Mouse (Mus musculus) right cerebral cortex, postnatal 25 days (tissue): ENCODE measurements at regions not wholly inside any gene's neighbourhood (a gene's known extent, or its start where the extent isn't known, plus 50 kb on each side); places are given as distances from the start of the nearest gene placed in this dataset.
"Not testable (repeated sequence)": the region's sequence is repeated elsewhere in the genome, so short reads cannot be mapped to it uniquely, and the experiment has no call there.

ENCODE experiments used
- DNase-seq: peaks from one replicate; pipeline ENCODE4 v3.0.0; 2022

- DNase-seq = no peak
Observed at GRCm38 (mm10) chr16:30778078-30778477, 178.6 kb downstream of the Fam43a start.

- DNase-seq = no peak
Observed at GRCm38 (mm10) chr16:30778945-30779344, 179.4 kb downstream of the Fam43a start.

- no peak for DNase-seq
Observed at GRCm38 (mm10) chr16:30784261-30784660, 184.7 kb downstream of the Fam43a start.

GRCm38 (mm10) chr16:30784949-30785348 lies 185.4 kb downstream of the Fam43a start:
- no peak for DNase-seq

- DNase-seq = no peak
Observed at GRCm38 (mm10) chr16:30786060-30786459, 186.5 kb downstream of the Fam43a start.

GRCm38 (mm10) chr16:30787351-30787750 lies 187.8 kb downstream of the Fam43a start:
- DNase-seq = no peak

- DNase-seq = no peak
Observed at GRCm38 (mm10) chr16:30788321-30788781, 188.8 kb downstream of the Fam43a start.

GRCm38 (mm10) chr16:30788944-30789781 lies 189.6 kb downstream of the Fam43a start:
- no peak for DNase-seq

GRCm38 (mm10) chr16:30790036-30790435 lies 190.5 kb downstream of the Fam43a start:
- DNase-seq = no peak

GRCm38 (mm10) chr16:30790551-30791001 lies 191.1 kb downstream of the Fam43a start:
- no peak for DNase-seq

- DNase-seq = no peak
Observed at GRCm38 (mm10) chr16:30791048-30791855, 191.7 kb downstream of the Fam43a start.

GRCm38 (mm10) chr16:30792738-30793377 lies 193.3 kb downstream of the Fam43a start:
- no peak for DNase-seq

- DNase-seq = no peak
Observed at GRCm38 (mm10) chr16:30793378-30793753, 193.8 kb downstream of the Fam43a start.

- DNase-seq = no peak
Observed at GRCm38 (mm10) chr16:30793856-30794255, 194.3 kb downstream of the Fam43a start.

GRCm38 (mm10) chr16:30795501-30795904 lies 196.0 kb downstream of the Fam43a start:
- no peak for DNase-seq

GRCm38 (mm10) chr16:30796103-30796502 lies 196.6 kb downstream of the Fam43a start:
- no peak for DNase-seq

- no peak for DNase-seq
Observed at GRCm38 (mm10) chr16:30797006-30797405, 197.5 kb downstream of the Fam43a start.

- DNase-seq = no peak
Observed at GRCm38 (mm10) chr16:30797973-30798471, 198.5 kb downstream of the Fam43a start.

- DNase-seq = no peak
Observed at GRCm38 (mm10) chr16:30798536-30798935, 199.0 kb downstream of the Fam43a start.

- no peak for DNase-seq
Observed at GRCm38 (mm10) chr16:30799699-30800483, 200.4 kb downstream of the Fam43a start.

GRCm38 (mm10) chr16:30804018-30804417 lies 204.5 kb downstream of the Fam43a start:
- no peak for DNase-seq

- DNase-seq = not testable (repeated sequence)
Observed at GRCm38 (mm10) chr16:30806206-30806605, 206.7 kb downstream of the Fam43a start.
